Mouse (Mus musculus): ENCODE measurements around the gene Kif3b. TPM values are rescaled to one million over a fixed set of nuclear protein-coding genes. Genes with fewer than 3 reads are reported as not detected.

Gene Kif3b
- polyA plus RNA-seq, 1 experiment from 2014 or later = 6.0 TPM

- WGBS = under 1% methylated on average over 38 of the region's 76 CpGs
- peak; percentile 85 for DNase-seq (ENCODE audit: low spot score)
These were observed 55.3 kb downstream of the Kif3b start for GRCm38 (mm10) chr2:153346221-153347182.

GRCm38 (mm10) chr2:153347183-153347781 is 56.1 kb downstream of the Kif3b start:
- peak overlapping the region; percentile 94 for H3K4me3 ChIP-seq (replicated peaks; ENCODE audit: low read depth, low read length)
- WGBS = 3% methylated on average over 9 of the region's 9 CpGs
- TF ChIP-seq CTCF (IDR thresholded peaks at IDR 0.05; ENCODE audit: low read depth) = no peak
- peak overlapping the region; percentile 99 for H3K9ac ChIP-seq (ENCODE audit: low read depth, low read length)
- ATAC-seq (replicated peaks; ENCODE audit: low FRiP score, low read depth) (no peak), DNase-seq (ENCODE audit: low spot score) (peak; percentile 55)
- H3K36me3 ChIP-seq (ENCODE audit: insufficient read depth, low read length) = no peaks in the 10 kb centered on the region
- H3K9me3 ChIP-seq (replicated peaks; ENCODE audit: low read length) = no peaks in the 10 kb centered on the region
- H3K27ac ChIP-seq = peak overlapping the region; percentile 100
- H3K4me2 ChIP-seq (ENCODE audit: low read length) = peak overlapping the region; percentile 69
- peaks cover 19% of the 10 kb centered on the region for H3K4me1 ChIP-seq (replicated peaks; ENCODE audit: insufficient read depth, low read length)
- no peaks in the 10 kb centered on the region for H3K27me3 ChIP-seq (ENCODE audit: insufficient read depth, low read length)

More at GRCm38 (mm10) chr2:153346221-153347182, 55.3 kb downstream of the Kif3b start:
- peak overlapping the region; percentile 69 for H3K4me2 ChIP-seq (ENCODE audit: low read length)
- TF ChIP-seq CTCF (IDR thresholded peaks at IDR 0.05; ENCODE audit: low read depth) = no peak
- H3K9ac ChIP-seq (ENCODE audit: low read depth, low read length) = peak overlapping the region; percentile 99
- ATAC-seq (replicated peaks; ENCODE audit: low FRiP score, low read depth) = peak; percentile 48
- peak overlapping the region; percentile 100 for H3K27ac ChIP-seq
- peaks cover 17% of the 10 kb centered on the region for H3K4me1 ChIP-seq (replicated peaks; ENCODE audit: insufficient read depth, low read length)
- no peaks in the 10 kb centered on the region for H3K36me3 ChIP-seq (ENCODE audit: insufficient read depth, low read length)
- H3K27me3 ChIP-seq (ENCODE audit: insufficient read depth, low read length) = no peaks in the 10 kb centered on the region
- H3K4me3 ChIP-seq (replicated peaks; ENCODE audit: low read depth, low read length) = peak overlapping the region; percentile 94
- no peaks in the 10 kb centered on the region for H3K9me3 ChIP-seq (replicated peaks; ENCODE audit: low read length)

DNA sequence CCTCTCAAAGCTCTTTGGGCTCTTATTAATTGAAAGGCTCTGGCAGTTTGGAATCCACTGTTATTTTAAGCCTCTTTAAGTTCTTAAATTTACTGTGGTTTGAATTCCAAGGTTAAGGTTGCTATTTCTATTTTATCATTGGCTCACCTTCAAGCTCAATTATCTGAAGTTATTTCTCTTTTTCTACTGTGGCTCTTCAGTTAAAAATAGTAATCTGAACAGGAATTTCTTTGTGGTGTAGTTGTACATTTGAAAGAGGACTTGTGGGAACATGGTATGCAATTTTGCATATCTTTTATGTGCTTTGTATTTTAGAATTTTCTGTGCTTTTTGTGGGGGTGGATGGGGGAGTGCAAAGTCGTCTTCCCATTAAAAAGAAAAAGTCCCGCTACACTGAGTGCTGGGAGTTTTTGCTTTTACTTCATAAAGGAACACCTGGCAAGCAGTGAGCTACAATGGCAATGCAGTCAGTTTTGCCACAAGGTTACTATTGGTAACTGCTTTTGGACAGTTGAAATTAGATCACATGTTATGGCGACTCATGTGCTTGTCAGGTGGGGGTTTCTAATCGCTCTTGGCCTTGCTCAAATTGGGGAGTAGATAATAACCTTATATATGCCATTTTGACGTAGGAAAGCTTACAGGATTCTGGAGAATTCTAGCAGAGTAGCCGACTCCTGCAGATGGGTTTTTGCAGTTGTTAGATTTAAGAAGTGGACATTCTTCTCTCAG is 57.1 kb downstream of the Kif3b start:
- ATAC-seq (replicated peaks; ENCODE audit: low FRiP score, low read depth) (no peak), DNase-seq (ENCODE audit: low spot score) (peak; percentile 10)
- Histone ChIP-seq H3K4me3 (replicated peaks; ENCODE audit: low read depth, low read length) (peak overlapping the region; percentile 94), H3K36me3 (ENCODE audit: insufficient read depth, low read length) (peaks cover 3% of the 10 kb centered on the region; the same call in 1 of the 2 replicates), H3K4me1 (replicated peaks; ENCODE audit: insufficient read depth, low read length) (peaks cover 19% of the 10 kb centered on the region), H3K9ac (ENCODE audit: low read depth, low read length) (no peak overlapping the region), H3K4me2 (ENCODE audit: low read length) (peak overlapping the region; percentile 69), H3K27ac (no peak overlapping the region), H3K27me3 (ENCODE audit: insufficient read depth, low read length) (no peaks in the 10 kb centered on the region), H3K9me3 (replicated peaks; ENCODE audit: low read length) (no peaks in the 10 kb centered on the region)
- WGBS = 37% methylated on average over 6 of the region's 6 CpGs
- no peak for TF ChIP-seq CTCF (IDR thresholded peaks at IDR 0.05; ENCODE audit: low read depth)

GRCm38 (mm10) chr2:153350552-153351181 is 59.5 kb downstream of the Kif3b start:
- H3K4me2 ChIP-seq (ENCODE audit: low read length) = peak overlapping the region; percentile 30
- no peak overlapping the region for H3K4me3 ChIP-seq (replicated peaks; ENCODE audit: low read depth, low read length)
- no peaks in the 10 kb centered on the region for H3K27me3 ChIP-seq (ENCODE audit: insufficient read depth, low read length)
- H3K4me1 ChIP-seq (replicated peaks; ENCODE audit: insufficient read depth, low read length) = peaks cover 19% of the 10 kb centered on the region
- no peaks in the 10 kb centered on the region for H3K9me3 ChIP-seq (replicated peaks; ENCODE audit: low read length)
- DNase-seq (ENCODE audit: low spot score) = peak; percentile 48
- no peak for ATAC-seq (replicated peaks; ENCODE audit: low FRiP score, low read depth)
- H3K9ac ChIP-seq (ENCODE audit: low read depth, low read length) = no peak overlapping the region
- H3K36me3 ChIP-seq (ENCODE audit: insufficient read depth, low read length) = peaks cover 3% of the 10 kb centered on the region; the same call in 1 of the 2 replicates
- TF ChIP-seq CTCF (IDR thresholded peaks at IDR 0.05; ENCODE audit: low read depth) = no peak
- peak overlapping the region; percentile 66 for H3K27ac ChIP-seq
- WGBS = 14% methylated on average over 6 of the region's 6 CpGs

GRCm38 (mm10) chr2:153354648-153355047 is 63.4 kb downstream of the Kif3b start:
- H3K4me1 ChIP-seq (replicated peaks; ENCODE audit: insufficient read depth, low read length) = peaks cover 13% of the 10 kb centered on the region
- WGBS = 84% methylated on average over 2 of the region's 2 CpGs

More at GRCm38 (mm10) chr2:153354648-153355047, 63.4 kb downstream of the Kif3b start:
- Histone ChIP-seq H3K4me3 (replicated peaks; ENCODE audit: low read depth, low read length) (no peak overlapping the region), H3K27me3 (ENCODE audit: insufficient read depth, low read length) (no peaks in the 10 kb centered on the region), H3K27ac (no peak overlapping the region), H3K9ac (ENCODE audit: low read depth, low read length) (no peak overlapping the region), H3K36me3 (ENCODE audit: insufficient read depth, low read length) (peaks cover 26% of the 10 kb centered on the region), H3K9me3 (replicated peaks; ENCODE audit: low read length) (no peaks in the 10 kb centered on the region), H3K4me2 (ENCODE audit: low read length) (no peak overlapping the region)
- ATAC-seq (replicated peaks; ENCODE audit: low FRiP score, low read depth) (no peak), DNase-seq (ENCODE audit: low spot score) (no peak)
- TF ChIP-seq CTCF (IDR thresholded peaks at IDR 0.05; ENCODE audit: low read depth) = no peak
